Mouse (Mus musculus) heart, postnatal 4 days (tissue): Measurements from ENCODE around the gene Nfyb. TPM values are rescaled to one million over a fixed set of nuclear protein-coding genes. Genes with fewer than 3 reads are reported as not detected.

Experiments used
- DNase-seq: peaks from one replicate; pipeline ENCODE4 v3.0.0; 2021
- total RNA-seq, 2 experiments: library from RNA; stranded (reverse); gene quantifications; 2 replicates each; pipeline ENCODE4 v1.2.3; 2021

Gene Nfyb
- total RNA-seq, 2 experiments from 2014 or later: 23.2 to 24.9 TPM

GRCm38 (mm10) chr10:82778791-82779549 lies 15.0 kb upstream of the Nfyb start:
- no peak for DNase-seq

GRCm38 (mm10) chr10:82777886-82778285 lies 13.9 kb upstream of the Nfyb start:
- no peak for DNase-seq

GRCm38 (mm10) chr10:82777075-82777474 lies 13.1 kb upstream of the Nfyb start:
- DNase-seq: no peak

GRCm38 (mm10) chr10:82774841-82775240 lies 10.9 kb upstream of the Nfyb start:
- DNase-seq: no peak

GRCm38 (mm10) chr10:82771595-82772170 lies 7.7 kb upstream of the Nfyb start:
- DNase-seq: no peak

GRCm38 (mm10) chr10:82770713-82771112 lies 6.8 kb upstream of the Nfyb start:
- no peak for DNase-seq

GRCm38 (mm10) chr10:82768901-82769300 lies 5.0 kb upstream of the Nfyb start:
- DNase-seq: no peak

GRCm38 (mm10) chr10:82762756-82763681 lies 925 bp downstream of the Nfyb start:
- DNase-seq: peak; percentile 48

GRCm38 (mm10) chr10:82761037-82761811 lies 2.7 kb downstream of the Nfyb start:
- no peak for DNase-seq

- DNase-seq: no peak
Measured at GRCm38 (mm10) chr10:82759706-82760105, 4.2 kb downstream of the Nfyb start.

GRCm38 (mm10) chr10:82758878-82759277 lies 5.1 kb downstream of the Nfyb start:
- no peak for DNase-seq

- DNase-seq: no peak
Measured at GRCm38 (mm10) chr10:82758368-82758767, 5.6 kb downstream of the Nfyb start.

GRCm38 (mm10) chr10:82757341-82757740 lies 6.6 kb downstream of the Nfyb start:
- no peak for DNase-seq

- DNase-seq: no peak
Measured at GRCm38 (mm10) chr10:82756466-82756865, 7.5 kb downstream of the Nfyb start.

GRCm38 (mm10) chr10:82755213-82755890 lies 8.6 kb downstream of the Nfyb start:
- no peak for DNase-seq

- DNase-seq: no peak
Measured at GRCm38 (mm10) chr10:82754642-82755041, 9.3 kb downstream of the Nfyb start.

- no peak for DNase-seq
Measured at GRCm38 (mm10) chr10:82752921-82753320, 11.0 kb downstream of the Nfyb start.

GRCm38 (mm10) chr10:82750778-82751177 lies 13.2 kb downstream of the Nfyb start:
- no peak for DNase-seq

GRCm38 (mm10) chr10:82746988-82747850 lies 16.7 kb downstream of the Nfyb start:
- DNase-seq: no peak

- no peak for DNase-seq
Measured at GRCm38 (mm10) chr10:82745301-82745700, 18.6 kb downstream of the Nfyb start.

- no peak for DNase-seq
Measured at GRCm38 (mm10) chr10:82744296-82744695, 19.6 kb downstream of the Nfyb start.
